Mouse (Mus musculus): ENCODE data around the gene Klhl2. TPM values are rescaled to one million over a fixed set of nuclear protein-coding genes. Genes with fewer than 3 reads are reported as not detected.

Gene Klhl2
- polyA plus RNA-seq, 2 experiments = 9.5 to 12.4 TPM

- 92% methylated on average over 8 of the region's 8 CpGs for WGBS
- TF ChIP-seq POLR2A (IDR thresholded peaks at IDR 0.05; ENCODE audit: borderline replicate concordance, extremely low read depth, insufficient read depth, insufficient read length) = no peak
- peaks cover 6% of the 10 kb centered on the region; the same call in 1 of the 2 replicates for H3K4me1 ChIP-seq (ENCODE audit: control insufficient read depth, insufficient read depth, low read length)
- H3K27me3 ChIP-seq (ENCODE audit: control insufficient read depth, insufficient read depth, low read length) = no peaks in the 10 kb centered on the region
- no peak overlapping the region for H3K4me2 ChIP-seq (replicated peaks; ENCODE audit: low read depth, low read length, severe bottlenecking)
- H3K9me3 ChIP-seq (ENCODE audit: control insufficient read depth, low read length) = no peaks in the 10 kb centered on the region
- ATAC-seq (ENCODE audit: low FRiP score, low read depth) (no peak), DNase-seq (ENCODE audit: low spot score) (no peak)
- H3K27ac ChIP-seq (replicated peaks; ENCODE audit: low read depth, low read length) = no peak overlapping the region
- H3K4me3 ChIP-seq (replicated peaks; ENCODE audit: low read length) = no peak overlapping the region
- peaks cover 7% of the 10 kb centered on the region for H3K36me3 ChIP-seq (ENCODE audit: control insufficient read depth, insufficient read depth, low read length)
- H3K9ac ChIP-seq (ENCODE audit: low read depth, low read length, severe bottlenecking) = no peak overlapping the region
These were observed 114.7 kb downstream of the Klhl2 start for GRCm38 (mm10) chr8:64735161-64735560.

GRCm38 (mm10) chr8:64733271-64733943 is 116.4 kb downstream of the Klhl2 start, which contains the start of gene Msmo1:
Gene Msmo1, minus strand, starts transcription at chr8:64733792.
- WGBS = 3% methylated on average over 56 of the region's 60 CpGs
- H3K27me3 ChIP-seq (ENCODE audit: control insufficient read depth, insufficient read depth, low read length) = no peaks in the 10 kb centered on the region
- peak; percentile 99 for DNase-seq (ENCODE audit: low spot score)
- TF ChIP-seq POLR2A (IDR thresholded peaks at IDR 0.05; ENCODE audit: borderline replicate concordance, extremely low read depth, insufficient read depth, insufficient read length) = 0 out of 2 replicates have a peak, but pooled peaks have one; percentile 51
- peak within 1 kb of the TSS; percentile 59 for H3K4me2 ChIP-seq (replicated peaks; ENCODE audit: low read depth, low read length, severe bottlenecking)
- peaks cover 17% of the 10 kb centered on the region for H3K36me3 ChIP-seq (ENCODE audit: control insufficient read depth, insufficient read depth, low read length)
- peak within 1 kb of the TSS; percentile 52 for H3K9ac ChIP-seq (ENCODE audit: low read depth, low read length, severe bottlenecking)
- H3K4me3 ChIP-seq (replicated peaks; ENCODE audit: low read length) = peak within 1 kb of the TSS; percentile 72
- peak; percentile 100 for ATAC-seq (ENCODE audit: low FRiP score, low read depth)
- H3K4me1 ChIP-seq (ENCODE audit: control insufficient read depth, insufficient read depth, low read length) = peaks cover 6% of the 10 kb centered on the region; the same call in 1 of the 2 replicates
- no peak within 1 kb of the TSS for H3K27ac ChIP-seq (replicated peaks; ENCODE audit: low read depth, low read length)
- H3K9me3 ChIP-seq (ENCODE audit: control insufficient read depth, low read length) = no peaks in the 10 kb centered on the region

- H3K4me1 ChIP-seq (ENCODE audit: control insufficient read depth, insufficient read depth, low read length) = peaks cover 6% of the 10 kb centered on the region; the same call in 1 of the 2 replicates
- H3K27ac ChIP-seq (replicated peaks; ENCODE audit: low read depth, low read length) = no peak overlapping the region
- DNase-seq (ENCODE audit: low spot score) (no peak), ATAC-seq (ENCODE audit: low FRiP score, low read depth) (no peak)
- no peaks in the 10 kb centered on the region for H3K27me3 ChIP-seq (ENCODE audit: control insufficient read depth, insufficient read depth, low read length)
- peak overlapping the region; percentile 52 for H3K9ac ChIP-seq (ENCODE audit: low read depth, low read length, severe bottlenecking)
- TF ChIP-seq POLR2A (IDR thresholded peaks at IDR 0.05; ENCODE audit: borderline replicate concordance, extremely low read depth, insufficient read depth, insufficient read length) = no peak
- peak overlapping the region; percentile 72 for H3K4me3 ChIP-seq (replicated peaks; ENCODE audit: low read length)
- H3K9me3 ChIP-seq (ENCODE audit: control insufficient read depth, low read length) = no peaks in the 10 kb centered on the region
- 10% methylated on average over 9 of the region's 9 CpGs for WGBS
- peak overlapping the region; percentile 59 for H3K4me2 ChIP-seq (replicated peaks; ENCODE audit: low read depth, low read length, severe bottlenecking)
- H3K36me3 ChIP-seq (ENCODE audit: control insufficient read depth, insufficient read depth, low read length) = peaks cover 18% of the 10 kb centered on the region
These were observed 117.2 kb downstream of the Klhl2 start for GRCm38 (mm10) chr8:64732596-64732995.

- ATAC-seq (ENCODE audit: low FRiP score, low read depth) (no peak), DNase-seq (ENCODE audit: low spot score) (no peak)
- Histone ChIP-seq H3K4me1 (ENCODE audit: control insufficient read depth, insufficient read depth, low read length) (peaks cover 6% of the 10 kb centered on the region; the same call in 1 of the 2 replicates), H3K36me3 (ENCODE audit: control insufficient read depth, insufficient read depth, low read length) (peaks cover 51% of the 10 kb centered on the region), H3K27ac (replicated peaks; ENCODE audit: low read depth, low read length) (no peak overlapping the region), H3K9ac (ENCODE audit: low read depth, low read length, severe bottlenecking) (no peak overlapping the region), H3K4me2 (replicated peaks; ENCODE audit: low read depth, low read length, severe bottlenecking) (no peak overlapping the region), H3K27me3 (ENCODE audit: control insufficient read depth, insufficient read depth, low read length) (no peaks in the 10 kb centered on the region), H3K4me3 (replicated peaks; ENCODE audit: low read length) (no peak overlapping the region), H3K9me3 (ENCODE audit: control insufficient read depth, low read length) (no peaks in the 10 kb centered on the region)
- 92% methylated on average over 7 of the region's 7 CpGs for WGBS
- TF ChIP-seq POLR2A (IDR thresholded peaks at IDR 0.05; ENCODE audit: borderline replicate concordance, extremely low read depth, insufficient read depth, insufficient read length) = no peak
These were observed 121.7 kb downstream of the Klhl2 start for GRCm38 (mm10) chr8:64728156-64728555.

- H3K27me3 ChIP-seq (ENCODE audit: control insufficient read depth, insufficient read depth, low read length) = no peaks in the 10 kb centered on the region
- no peak overlapping the region for H3K4me3 ChIP-seq (replicated peaks; ENCODE audit: low read length)
- no peaks in the 10 kb centered on the region for H3K4me1 ChIP-seq (ENCODE audit: control insufficient read depth, insufficient read depth, low read length)
- peaks cover 66% of the 10 kb centered on the region for H3K36me3 ChIP-seq (ENCODE audit: control insufficient read depth, insufficient read depth, low read length)
- no peak for ATAC-seq (ENCODE audit: low FRiP score, low read depth)
- no peak for DNase-seq (ENCODE audit: low spot score)
- H3K9ac ChIP-seq (ENCODE audit: low read depth, low read length, severe bottlenecking) = no peak overlapping the region
- H3K27ac ChIP-seq (replicated peaks; ENCODE audit: low read depth, low read length) = no peak overlapping the region
- 88% methylated on average over 4 of the region's 4 CpGs for WGBS
- no peak overlapping the region for H3K4me2 ChIP-seq (replicated peaks; ENCODE audit: low read depth, low read length, severe bottlenecking)
- TF ChIP-seq POLR2A (IDR thresholded peaks at IDR 0.05; ENCODE audit: borderline replicate concordance, extremely low read depth, insufficient read depth, insufficient read length) = no peak
- H3K9me3 ChIP-seq (ENCODE audit: control insufficient read depth, low read length) = no peaks in the 10 kb centered on the region
These were observed 123.6 kb downstream of the Klhl2 start for GRCm38 (mm10) chr8:64726190-64726695.
